Mouse (Mus musculus): ENCODE measurements around the gene Cldn10.

Cldn10 gene

DNA sequence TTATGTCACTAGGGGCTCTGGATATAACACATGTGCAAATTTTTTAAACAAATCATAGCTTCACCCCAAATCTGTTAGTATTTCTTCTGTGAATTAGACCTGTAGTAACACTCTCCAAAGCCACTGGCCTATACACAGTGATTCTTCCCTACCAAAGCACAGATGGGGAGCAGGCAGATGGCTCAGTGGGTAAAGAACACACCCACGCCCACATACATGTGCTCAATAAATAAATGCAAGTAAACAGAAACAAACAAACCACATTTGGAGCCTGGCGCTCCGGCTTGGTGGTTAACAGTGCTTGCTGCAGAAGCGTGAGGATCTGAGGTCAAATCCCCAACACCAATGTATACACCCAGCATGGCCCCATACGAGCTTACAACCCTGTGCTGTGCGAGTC, 123.8 kb downstream of the Cldn10 start:
- DNase-seq (ENCODE audit: low read depth) = no peak

DNA sequence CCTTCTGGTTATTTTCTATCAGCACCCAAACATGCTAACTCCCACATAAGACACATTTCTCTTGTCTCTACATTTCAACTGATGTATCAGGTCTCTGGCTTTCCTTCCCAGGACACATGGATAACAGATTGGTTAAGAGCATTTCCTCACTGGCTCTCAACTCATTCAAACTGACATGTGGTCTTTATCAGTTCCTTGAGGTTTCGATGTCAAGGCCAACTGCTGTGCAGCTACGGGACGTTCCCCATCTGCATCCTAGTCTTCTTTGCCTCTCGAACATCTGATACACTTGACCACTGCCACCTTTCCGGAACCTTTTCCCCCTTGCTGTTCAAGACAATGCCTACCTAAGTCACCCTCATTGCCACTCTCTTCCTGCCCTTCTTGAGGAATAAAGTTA, 125.9 kb downstream of the Cldn10 start:
- no peak for DNase-seq (ENCODE audit: low read depth)

DNA sequence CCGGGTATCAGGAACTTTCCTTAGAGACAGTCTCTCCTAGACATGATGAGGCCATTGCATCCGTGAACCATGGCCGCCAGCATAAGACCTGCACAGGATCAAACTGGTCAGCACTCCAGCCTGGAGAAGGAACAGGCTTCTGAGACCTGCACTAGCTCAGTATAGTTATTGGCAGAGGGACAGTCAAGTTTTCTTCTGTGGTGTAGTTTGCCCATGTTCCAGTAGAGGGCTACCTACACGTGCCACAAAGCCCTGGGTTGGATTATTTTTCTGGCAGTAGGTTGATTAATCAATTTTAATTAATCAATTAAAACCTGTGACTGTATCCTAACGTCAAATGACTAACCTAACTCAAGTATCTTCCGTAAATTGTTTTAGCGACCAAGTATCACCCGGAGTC, 131.3 kb downstream of the Cldn10 start:
- DNase-seq (ENCODE audit: low read depth) = no peak

DNA sequence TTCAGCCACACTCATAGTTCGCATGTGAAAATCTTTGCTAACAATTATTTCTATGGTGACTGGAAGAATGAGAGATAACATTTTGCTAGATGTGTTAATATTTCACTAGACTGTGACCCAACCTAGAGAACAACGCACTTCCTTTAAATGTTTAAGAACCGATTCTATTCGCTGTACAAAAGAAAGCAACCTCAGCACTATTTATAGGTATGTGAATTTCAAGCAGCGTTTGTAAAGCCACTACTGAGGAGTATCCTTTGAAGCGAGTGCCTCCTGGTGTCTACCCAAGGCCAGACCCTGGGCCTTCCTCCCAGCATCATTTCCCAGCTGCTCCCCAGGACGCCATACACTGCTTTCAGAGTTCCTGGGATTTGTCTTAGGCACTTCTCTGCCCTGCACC, 132.9 kb downstream of the Cldn10 start:
- DNase-seq (ENCODE audit: low read depth) = no peak

DNA sequence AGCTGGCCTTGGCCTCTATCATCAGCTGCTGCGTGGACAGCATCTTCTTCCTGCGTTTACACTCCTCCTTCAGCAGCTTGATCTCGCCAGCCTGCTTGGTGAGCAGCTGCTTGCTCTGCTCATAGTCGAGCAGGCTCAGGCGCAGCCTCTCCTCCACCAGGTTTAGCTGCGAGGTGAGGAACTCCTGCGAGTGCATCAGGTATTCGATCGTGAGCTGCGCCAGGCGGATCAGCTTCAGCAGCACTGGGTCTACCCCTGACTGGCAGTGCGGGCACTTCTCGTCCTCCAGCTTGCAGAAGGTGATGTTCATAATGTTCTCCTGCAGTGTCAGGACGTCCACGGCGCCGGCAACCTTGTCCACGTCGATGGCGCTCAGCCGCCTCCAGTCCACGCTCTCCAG, 134.5 kb downstream of the Cldn10 start:
- DNase-seq (ENCODE audit: low read depth) = no peak

DNA sequence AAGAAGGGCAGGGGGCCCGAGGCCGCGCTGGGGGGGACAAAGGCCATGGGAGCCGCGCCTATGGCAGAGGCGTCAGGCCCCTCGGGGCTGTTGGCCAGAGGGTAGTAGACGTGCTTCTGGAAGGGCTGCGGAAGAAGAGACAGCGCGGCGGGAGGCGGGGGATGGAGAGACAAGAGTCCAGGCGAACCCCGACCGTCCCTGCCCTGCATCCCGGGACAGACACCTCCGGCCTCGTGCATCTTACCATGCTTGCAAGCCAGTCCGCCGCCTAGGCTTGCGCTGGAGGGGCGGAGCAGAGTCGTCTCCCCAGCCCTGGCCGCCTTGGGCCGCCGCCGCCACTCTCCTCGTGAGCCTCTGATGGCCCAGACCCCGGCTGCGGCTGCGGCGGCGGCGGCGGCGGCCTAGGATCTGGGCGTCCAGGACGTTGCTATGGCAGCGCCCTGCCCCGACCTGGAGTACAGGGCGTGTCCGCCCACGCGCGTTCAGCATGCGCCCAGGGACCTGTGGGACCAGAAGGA, 135.0 kb downstream of the Cldn10 start:
- no peak for DNase-seq (ENCODE audit: low read depth)

Data from c-Kit-positive CD71-negative TER-119-negative erythroid progenitor cells, embryonic 14.5 days (primary cell).